Mouse (Mus musculus) G1E (cell line): ENCODE results near the gene Susd2.

Experiments used
- CTCF ChIP-seq: IDR thresholded peaks from 2 replicates; pipeline ENCODE4 v1.5.1; 2012; ENCODE audit warnings: low read depth, low read length, inconsistent platforms, mixed read lengths
- GATA1 ChIP-seq: IDR thresholded peaks from 2 replicates; pipeline ENCODE4 v1.6.1; 2012; ENCODE audit warnings: borderline replicate concordance, low read length, inconsistent platforms, mixed read lengths
- TAL1 ChIP-seq: conservative IDR thresholded peaks from 2 replicates; pipeline ENCODE4 v1.6.1; 2012; ENCODE audit warnings: low read depth, low read length, inconsistent platforms, mixed read lengths

DNA sequence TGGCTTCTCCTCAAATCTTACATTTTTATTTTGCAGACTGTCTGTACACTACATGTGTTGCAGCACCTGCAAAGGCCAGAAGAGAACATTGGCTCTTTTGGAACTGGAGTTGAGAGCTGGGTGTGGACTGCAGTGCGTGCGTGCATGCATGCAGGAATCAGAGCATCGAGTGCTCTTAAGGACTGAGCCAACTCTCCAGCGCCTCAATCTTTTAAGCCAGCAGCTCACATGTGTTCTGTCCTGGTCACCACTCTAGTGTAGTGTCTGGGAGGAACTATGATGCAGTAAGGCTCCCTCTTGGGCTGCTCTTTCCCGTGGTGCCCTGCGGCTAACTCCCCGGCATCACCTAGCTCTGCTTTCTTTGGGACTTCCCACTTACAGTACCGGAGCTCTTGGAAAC, 1.8 kb upstream of the Susd2 start:
- TF ChIP-seq GATA1: no peak
- TF ChIP-seq CTCF: no peak
- no peak for TF ChIP-seq TAL1
